Mouse (Mus musculus): Measurements from ENCODE around the gene Zic1. TPM values are rescaled to one million over a fixed set of nuclear protein-coding genes. Genes with fewer than 3 reads are reported as not detected.

Zic1 gene
- polyA plus RNA-seq, 1 experiment from 2014 or later = not detected

DNA sequence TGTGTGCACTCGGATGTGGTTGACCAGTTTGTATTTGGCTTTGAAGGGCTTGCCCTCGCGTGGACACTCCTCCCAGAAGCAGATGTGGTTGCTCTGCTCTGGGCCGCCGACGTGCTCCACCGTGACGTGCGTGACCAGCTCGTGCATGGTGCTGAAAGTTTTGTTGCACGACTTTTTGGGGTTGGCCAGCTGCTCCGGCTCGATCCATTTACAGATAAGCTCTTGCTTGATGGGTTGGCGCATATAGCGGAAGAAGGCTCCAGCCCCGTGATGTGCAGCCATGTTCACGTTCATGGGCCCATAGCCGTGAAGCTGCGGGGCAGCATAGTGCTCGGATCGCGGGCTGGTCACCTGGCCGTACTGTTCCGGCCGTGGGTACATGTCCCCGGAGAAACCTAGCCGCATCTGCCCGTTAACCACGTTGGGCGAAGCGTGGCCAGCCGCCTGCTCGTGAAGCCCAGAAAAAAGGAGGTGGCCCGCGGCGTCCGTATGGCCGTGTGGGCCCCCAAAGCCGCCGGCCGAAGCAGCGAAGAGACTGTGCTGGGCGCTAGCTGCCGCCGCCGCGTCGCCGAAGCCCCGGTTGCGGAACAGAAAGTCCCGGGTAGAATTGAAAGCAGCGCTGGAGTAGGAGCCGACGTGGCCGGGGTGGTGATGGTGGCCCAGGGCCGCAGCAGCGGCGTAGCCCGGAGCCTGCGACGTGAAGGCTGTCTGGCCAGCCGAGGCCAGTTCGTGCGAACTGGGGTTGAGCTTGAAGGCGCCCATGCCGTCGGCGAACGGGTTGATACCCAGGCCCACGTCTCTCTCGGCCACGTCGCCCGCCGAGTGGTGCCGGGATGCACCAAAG lies 1.3 kb downstream of the Zic1 start:
- Histone ChIP-seq H3K4me3 (replicated peaks; ENCODE audit: low read length) (peak overlapping the region; percentile 29), H3K27ac (ENCODE audit: low read length) (no peak overlapping the region), H3K9ac (ENCODE audit: low read length) (no peak overlapping the region), H3K36me3 (ENCODE audit: control insufficient read depth, insufficient read depth, low read length) (no peaks in the 10 kb centered on the region), H3K4me1 (ENCODE audit: control insufficient read depth, insufficient read depth, low read length) (peaks cover 14% of the 10 kb centered on the region), H3K27me3 (ENCODE audit: control insufficient read depth, insufficient read depth, low read length) (peaks cover 89% of the 10 kb centered on the region), H3K9me3 (replicated peaks; ENCODE audit: control insufficient read depth, low read length) (no peaks in the 10 kb centered on the region; the same call in 1 of the 2 replicates), H3K4me2 (ENCODE audit: low read depth, low read length) (peak overlapping the region; percentile 43; the same call in 1 of the 2 replicates)
- under 1% methylated on average over 77 of the region's 77 CpGs for WGBS
- peak; percentile 25; the same call in 1 of the 2 replicates for ATAC-seq (ENCODE audit: insufficient read depth, low FRiP score)

DNA sequence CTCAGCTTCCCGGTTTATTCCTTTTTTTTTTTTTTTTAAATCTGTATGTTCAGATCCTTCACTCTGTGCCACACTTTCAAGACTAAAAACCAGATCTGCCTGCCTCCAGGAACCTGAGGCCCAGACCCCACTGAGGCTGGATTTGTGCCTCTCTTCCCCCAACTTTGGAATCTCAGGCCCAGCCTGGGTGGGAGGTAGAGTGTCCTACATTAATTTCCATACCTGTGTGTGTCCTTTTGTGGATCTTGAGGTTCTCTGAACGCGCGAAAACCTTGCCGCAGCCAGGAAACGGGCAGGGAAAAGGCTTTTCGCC lies 1.8 kb downstream of the Zic1 start:
- peaks cover 14% of the 10 kb centered on the region for H3K4me1 ChIP-seq (ENCODE audit: control insufficient read depth, insufficient read depth, low read length)
- under 1% methylated on average over 7 of the region's 7 CpGs for WGBS
- H3K4me2 ChIP-seq (ENCODE audit: low read depth, low read length) = no peak overlapping the region
- ATAC-seq (ENCODE audit: insufficient read depth, low FRiP score) = no peak
- H3K36me3 ChIP-seq (ENCODE audit: control insufficient read depth, insufficient read depth, low read length) = no peaks in the 10 kb centered on the region
- no peak overlapping the region for H3K9ac ChIP-seq (ENCODE audit: low read length)
- peaks cover 87% of the 10 kb centered on the region for H3K27me3 ChIP-seq (ENCODE audit: control insufficient read depth, insufficient read depth, low read length)
- no peaks in the 10 kb centered on the region; the same call in 1 of the 2 replicates for H3K9me3 ChIP-seq (replicated peaks; ENCODE audit: control insufficient read depth, low read length)
- H3K4me3 ChIP-seq (replicated peaks; ENCODE audit: low read length) = no peak overlapping the region
- H3K27ac ChIP-seq (ENCODE audit: low read length) = no peak overlapping the region

DNA sequence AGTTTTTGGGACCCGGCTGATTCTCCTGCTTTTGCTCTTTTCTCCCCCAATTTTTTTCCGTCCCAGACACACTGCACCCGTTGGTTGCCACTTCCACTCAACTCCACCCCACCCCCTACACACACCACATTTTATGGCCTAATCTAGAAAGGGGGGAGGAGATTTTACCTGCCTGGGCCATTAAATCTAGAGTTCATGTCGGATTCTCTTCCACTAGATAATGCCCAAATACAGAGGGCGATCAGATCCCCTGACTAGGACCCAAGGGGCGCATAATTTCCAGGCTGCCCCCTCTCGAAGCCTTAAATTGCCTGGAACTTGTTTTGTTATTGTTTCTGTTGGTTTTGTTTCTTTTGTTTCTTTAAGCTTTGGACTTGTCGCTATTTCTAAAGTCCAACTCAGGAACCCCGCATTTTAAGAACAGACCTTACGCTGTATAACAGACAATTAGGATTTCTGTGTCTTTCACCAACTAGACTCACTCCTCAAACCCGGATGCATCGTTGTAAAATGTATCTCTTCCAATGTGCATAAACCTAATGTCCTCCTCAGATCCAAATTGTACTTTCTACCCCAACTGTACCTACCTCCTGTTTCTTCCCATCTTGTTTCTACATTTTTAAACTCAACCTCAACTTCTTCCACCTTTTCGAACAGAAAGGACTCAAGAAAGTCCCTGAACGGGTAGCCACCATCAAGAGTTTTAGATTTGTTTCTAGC lies 2.4 kb downstream of the Zic1 start:
- peaks cover 82% of the 10 kb centered on the region for H3K27me3 ChIP-seq (ENCODE audit: control insufficient read depth, insufficient read depth, low read length)
- no peak for ATAC-seq (ENCODE audit: insufficient read depth, low FRiP score)
- no peak overlapping the region for H3K27ac ChIP-seq (ENCODE audit: low read length)
- no peak overlapping the region for H3K4me3 ChIP-seq (replicated peaks; ENCODE audit: low read length)
- no peak overlapping the region for H3K4me2 ChIP-seq (ENCODE audit: low read depth, low read length)
- no peak overlapping the region for H3K9ac ChIP-seq (ENCODE audit: low read length)
- no peaks in the 10 kb centered on the region; the same call in 1 of the 2 replicates for H3K9me3 ChIP-seq (replicated peaks; ENCODE audit: control insufficient read depth, low read length)
- WGBS = 7% methylated on average over 14 of the region's 14 CpGs
- no peaks in the 10 kb centered on the region for H3K36me3 ChIP-seq (ENCODE audit: control insufficient read depth, insufficient read depth, low read length)
- peaks cover 14% of the 10 kb centered on the region for H3K4me1 ChIP-seq (ENCODE audit: control insufficient read depth, insufficient read depth, low read length)

DNA sequence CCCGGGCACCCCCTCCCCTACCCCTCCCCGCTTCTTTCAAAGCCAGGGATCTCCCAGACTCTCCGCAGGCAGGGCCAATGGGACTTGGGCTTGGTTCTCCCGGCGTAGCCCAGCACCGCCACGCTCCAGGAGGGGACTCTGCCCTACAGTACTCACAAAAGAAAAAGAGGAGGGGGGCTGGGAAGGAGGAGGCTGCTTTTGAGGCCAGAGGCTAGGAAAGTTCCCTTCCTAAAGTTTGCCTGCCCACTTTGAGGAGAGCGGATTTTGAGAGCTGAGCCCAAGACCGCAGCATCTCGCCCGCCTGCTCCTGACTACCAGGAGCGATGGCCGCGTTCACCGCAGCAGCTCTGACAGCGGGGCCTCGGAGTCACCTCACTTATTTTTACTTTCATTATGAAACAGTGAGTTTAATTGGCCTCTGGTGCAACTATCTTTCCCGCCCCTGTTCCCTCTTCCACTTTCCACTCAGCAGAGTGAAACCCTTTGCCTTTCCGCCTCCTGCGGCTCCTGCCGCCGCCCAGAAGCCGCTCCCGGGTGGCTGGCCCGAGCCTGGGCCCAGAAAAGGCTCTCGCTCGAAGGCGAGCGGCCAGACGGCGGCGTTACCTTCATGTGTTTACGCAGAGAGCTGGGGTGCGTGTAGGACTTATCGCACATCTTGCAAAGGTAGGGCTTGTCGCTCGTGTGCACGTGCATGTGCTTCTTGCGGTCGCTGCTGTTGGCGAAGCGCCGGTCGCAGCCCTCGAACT lies 3.6 kb downstream of the Zic1 start, which contains the start of gene Zic4:
Gene Zic4, plus strand, starts transcription at position 558 of the 746 bp plus-strand sequence.
- Histone ChIP-seq H3K9ac (ENCODE audit: low read length) (no peak within 1 kb of the TSS), H3K27me3 (ENCODE audit: control insufficient read depth, insufficient read depth, low read length) (peaks cover 84% of the 10 kb centered on the region), H3K36me3 (ENCODE audit: control insufficient read depth, insufficient read depth, low read length) (no peaks in the 10 kb centered on the region), H3K4me3 (replicated peaks; ENCODE audit: low read length) (peak within 1 kb of the TSS; percentile 44), H3K4me1 (ENCODE audit: control insufficient read depth, insufficient read depth, low read length) (peaks cover 14% of the 10 kb centered on the region), H3K27ac (ENCODE audit: low read length) (no peak within 1 kb of the TSS), H3K4me2 (ENCODE audit: low read depth, low read length) (peak within 1 kb of the TSS; percentile 49), H3K9me3 (replicated peaks; ENCODE audit: control insufficient read depth, low read length) (no peaks in the 10 kb centered on the region; the same call in 1 of the 2 replicates)
- WGBS = 1% methylated on average over 45 of the region's 45 CpGs
- no peak for ATAC-seq (ENCODE audit: insufficient read depth, low FRiP score)

DNA sequence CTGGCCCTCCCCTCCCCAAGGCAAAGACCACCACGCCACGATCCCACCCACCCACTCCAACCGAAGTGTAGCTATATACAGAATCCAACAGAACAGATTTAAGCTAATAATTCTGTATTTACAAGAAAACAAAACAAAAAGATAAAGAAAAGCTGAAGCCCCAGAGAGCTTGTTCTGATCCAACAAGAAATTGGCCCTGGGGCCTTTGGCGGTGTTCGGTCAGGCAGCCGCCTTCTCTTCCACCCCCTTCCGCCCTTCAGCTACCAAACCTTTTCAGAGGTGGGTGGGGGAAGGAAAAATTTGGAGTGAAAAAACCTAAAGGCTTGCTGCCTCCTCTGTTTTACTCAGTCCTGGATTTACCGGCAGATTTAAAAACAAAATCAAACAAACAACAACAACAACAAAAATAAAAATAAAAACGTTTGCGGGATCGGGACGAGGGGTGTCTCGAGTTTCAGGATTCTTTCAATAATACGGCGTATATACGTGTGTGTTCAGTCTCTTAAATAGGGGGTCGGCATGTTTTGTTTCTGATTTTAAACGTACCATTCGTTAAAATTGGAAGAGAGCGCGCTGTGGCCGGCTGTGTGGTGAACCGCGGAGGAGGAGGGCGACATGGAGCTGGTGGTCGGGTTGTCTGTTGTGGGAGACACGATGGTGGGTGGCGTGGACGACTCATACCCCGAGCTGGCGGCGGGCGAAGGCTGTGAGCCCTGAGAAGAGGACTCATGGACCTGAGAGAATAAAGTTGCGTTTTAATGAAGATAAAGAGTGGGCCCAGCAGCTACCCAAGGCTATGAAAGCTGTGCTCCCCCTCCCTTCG lies 4.4 kb downstream of the Zic1 start:
- no peak overlapping the region for H3K4me2 ChIP-seq (ENCODE audit: low read depth, low read length)
- H3K4me3 ChIP-seq (replicated peaks; ENCODE audit: low read length) = no peak overlapping the region
- no peaks in the 10 kb centered on the region; the same call in 1 of the 2 replicates for H3K9me3 ChIP-seq (replicated peaks; ENCODE audit: control insufficient read depth, low read length)
- no peak for ATAC-seq (ENCODE audit: insufficient read depth, low FRiP score)
- H3K27ac ChIP-seq (ENCODE audit: low read length) = no peak overlapping the region
- H3K27me3 ChIP-seq (ENCODE audit: control insufficient read depth, insufficient read depth, low read length) = peaks cover 83% of the 10 kb centered on the region
- no peak overlapping the region for H3K9ac ChIP-seq (ENCODE audit: low read length)
- H3K36me3 ChIP-seq (ENCODE audit: control insufficient read depth, insufficient read depth, low read length) = no peaks in the 10 kb centered on the region
- peaks cover 14% of the 10 kb centered on the region for H3K4me1 ChIP-seq (ENCODE audit: control insufficient read depth, insufficient read depth, low read length)
- WGBS = 2% methylated on average over 35 of the region's 35 CpGs

DNA sequence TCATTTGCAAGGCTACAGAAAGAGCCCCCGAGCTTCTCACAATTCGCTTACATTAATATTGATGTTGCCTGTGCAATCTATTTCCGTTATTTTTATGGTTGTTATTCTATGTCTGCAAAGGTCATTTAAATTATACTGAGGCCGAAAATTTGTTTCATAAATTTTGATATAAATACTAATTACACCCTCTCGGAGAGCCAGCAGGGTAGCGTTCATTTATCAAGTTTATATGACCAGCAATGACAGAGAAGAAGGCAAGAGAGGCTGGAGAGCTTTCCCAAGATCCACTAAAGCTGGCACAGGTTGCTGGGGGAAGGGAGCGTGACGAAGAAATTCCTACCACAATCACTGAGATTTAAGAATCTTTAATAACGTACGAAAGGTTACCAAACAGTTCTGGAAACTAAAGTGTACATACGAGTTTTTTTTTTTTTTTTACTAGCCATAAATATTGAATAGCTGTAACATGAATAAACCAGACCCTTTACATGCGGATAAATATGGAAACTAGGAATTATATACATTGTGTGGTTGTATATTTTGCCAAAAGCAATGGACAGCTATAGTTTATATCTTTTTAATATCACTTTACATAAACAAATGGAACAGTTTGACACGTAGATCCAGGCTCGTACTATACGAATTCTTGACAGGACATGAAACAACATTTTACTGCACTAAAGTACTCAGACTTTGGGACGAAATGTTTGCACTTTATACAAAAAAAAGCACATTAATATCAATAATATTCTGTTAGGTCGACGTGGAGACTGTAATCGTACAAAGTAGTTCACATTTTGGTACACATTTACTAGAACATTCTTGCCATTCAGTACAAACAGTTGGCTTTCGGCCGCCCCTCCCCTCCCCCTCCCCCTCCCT lies 5.2 kb downstream of the Zic1 start:
- ATAC-seq (ENCODE audit: insufficient read depth, low FRiP score) = no peak
- Histone ChIP-seq H3K27ac (ENCODE audit: low read length) (no peak overlapping the region), H3K36me3 (ENCODE audit: control insufficient read depth, insufficient read depth, low read length) (no peaks in the 10 kb centered on the region), H3K27me3 (ENCODE audit: control insufficient read depth, insufficient read depth, low read length) (peaks cover 85% of the 10 kb centered on the region), H3K4me1 (ENCODE audit: control insufficient read depth, insufficient read depth, low read length) (peaks cover 14% of the 10 kb centered on the region), H3K9me3 (replicated peaks; ENCODE audit: control insufficient read depth, low read length) (no peaks in the 10 kb centered on the region; the same call in 1 of the 2 replicates), H3K4me2 (ENCODE audit: low read depth, low read length) (no peak overlapping the region), H3K4me3 (replicated peaks; ENCODE audit: low read length) (no peak overlapping the region), H3K9ac (ENCODE audit: low read length) (no peak overlapping the region)
- WGBS = 6% methylated on average over 21 of the region's 21 CpGs

DNA sequence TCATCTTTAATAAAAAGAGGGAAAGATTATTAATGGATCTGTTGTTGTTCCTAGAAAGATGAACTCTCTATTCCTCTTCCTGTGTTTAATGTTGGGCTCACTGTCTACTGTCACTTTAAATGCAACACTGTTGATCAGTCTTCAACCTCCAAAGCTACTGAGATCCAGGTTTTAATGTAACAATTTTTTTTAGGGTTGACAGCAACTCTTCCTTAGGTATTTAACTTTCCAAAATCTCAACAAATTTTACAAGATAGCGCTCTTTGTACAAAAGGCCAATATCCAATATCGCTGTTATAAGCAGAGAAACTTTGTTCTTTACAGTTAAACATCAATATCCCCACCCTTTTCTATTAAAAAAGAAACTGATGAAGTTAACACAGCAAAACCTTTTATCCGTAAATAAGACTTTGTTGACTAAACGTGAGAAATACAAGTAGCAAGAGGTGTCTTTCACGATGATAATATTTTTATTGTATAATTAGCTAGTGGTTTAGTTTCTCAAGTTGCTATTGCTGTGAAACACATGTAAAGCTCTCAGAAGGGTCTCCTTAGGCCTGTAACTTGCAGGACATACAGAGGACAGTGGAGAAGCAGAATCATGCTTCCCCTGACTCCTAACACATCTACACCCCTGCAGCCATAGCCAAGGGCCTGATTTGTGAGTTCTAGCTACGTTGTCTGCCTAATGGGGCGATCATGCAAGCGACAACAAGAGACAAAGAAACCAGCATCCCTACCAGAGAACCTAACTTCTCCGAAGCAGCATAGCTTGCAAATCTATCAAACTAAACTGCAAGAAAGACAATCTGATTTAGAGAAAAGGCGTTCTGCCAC lies 6.5 kb downstream of the Zic1 start:
- Histone ChIP-seq H3K4me1 (ENCODE audit: control insufficient read depth, insufficient read depth, low read length) (peaks cover 2% of the 10 kb centered on the region; the same call in 1 of the 2 replicates), H3K36me3 (ENCODE audit: control insufficient read depth, insufficient read depth, low read length) (no peaks in the 10 kb centered on the region), H3K9me3 (replicated peaks; ENCODE audit: control insufficient read depth, low read length) (no peaks in the 10 kb centered on the region; the same call in 1 of the 2 replicates), H3K27me3 (ENCODE audit: control insufficient read depth, insufficient read depth, low read length) (peaks cover 87% of the 10 kb centered on the region), H3K4me2 (ENCODE audit: low read depth, low read length) (no peak overlapping the region), H3K4me3 (replicated peaks; ENCODE audit: low read length) (no peak overlapping the region), H3K9ac (ENCODE audit: low read length) (no peak overlapping the region), H3K27ac (ENCODE audit: low read length) (no peak overlapping the region)
- WGBS = 13% methylated on average over 10 of the region's 10 CpGs
- ATAC-seq (ENCODE audit: insufficient read depth, low FRiP score) = no peak
